ENCODE assay signal across 8 mouse cellular contexts in the genomic region with DNA sequence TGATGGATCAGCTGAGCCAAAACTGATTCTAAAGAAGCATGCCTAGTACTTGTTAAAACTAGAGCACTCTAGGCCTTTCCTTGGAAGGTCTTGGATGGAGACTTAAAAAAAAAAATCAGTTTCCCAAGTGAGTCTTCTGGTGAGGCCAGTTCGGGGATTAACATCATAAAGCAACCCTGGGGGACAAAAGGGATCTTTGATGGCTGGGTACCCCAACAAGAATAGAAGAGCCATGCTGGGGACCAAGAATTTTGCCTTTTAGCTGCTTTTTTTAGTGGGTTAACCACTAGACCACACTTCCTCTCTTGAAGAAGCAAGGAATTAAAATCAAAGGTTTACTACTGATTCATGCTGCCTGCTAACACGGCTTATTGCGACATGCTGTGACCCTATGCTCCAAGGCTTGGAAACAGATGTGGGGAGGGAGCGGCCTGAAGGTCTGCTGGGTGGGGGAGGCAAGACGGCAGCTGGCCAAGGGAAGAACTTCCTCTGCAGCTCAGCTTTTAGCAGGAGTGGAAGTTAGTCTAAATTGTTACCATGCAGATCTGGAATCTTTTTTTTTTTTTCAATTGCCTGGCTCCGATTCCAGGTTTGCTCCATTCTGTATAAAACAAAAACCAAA.
DNase-seq lines count a peak whose midpoint lies in the region; ATAC-seq and TF ChIP-seq lines count a peak whose summit lies in the region.

No protein-coding gene starts in this region.

- peaks cover 2% of the 10 kb centered on the region for H3K4me1 ChIP-seq in ES-Bruce4 (ENCODE audit: control insufficient read depth, insufficient read depth, low read length)
- no peaks in the 10 kb centered on the region for H3K4me1 ChIP-seq in heart, postnatal 0 days (ENCODE audit: control insufficient read depth, insufficient read depth)
- peaks cover 13% of the 10 kb centered on the region; the same call in 1 of the 2 replicates for H3K4me1 ChIP-seq in midbrain, embryonic 14.5 days (ENCODE audit: control insufficient read depth, insufficient read depth, low read length)

- intact Hi-C loops in left cerebral cortex, postnatal 10 days (cut with DNase I), result loop anchor here (1.0 to 5.0 kb wide), 2 partner anchors 101 to 102 kb away; no protein-coding TSS in a partner anchor

- no peaks in the 10 kb centered on the region for H3K27me3 ChIP-seq in ES-Bruce4 (ENCODE audit: control insufficient read depth, insufficient read depth, low read length, poor library complexity, severe bottlenecking)
- H3K27me3 ChIP-seq in heart, postnatal 0 days (ENCODE audit: control insufficient read depth, insufficient read depth, low read length), result no peaks in the 10 kb centered on the region
- no peaks in the 10 kb centered on the region for H3K27me3 ChIP-seq in midbrain, embryonic 14.5 days (ENCODE audit: control insufficient read depth, insufficient read depth, low read length)

- H3K27ac ChIP-seq in ES-Bruce4 (ENCODE audit: insufficient read depth, low read length), result peak overlapping the region; percentile 97
- peak overlapping the region; percentile 73 for H3K27ac ChIP-seq in heart, postnatal 0 days (ENCODE audit: low read depth)
- no peak overlapping the region for H3K27ac ChIP-seq in midbrain, embryonic 14.5 days (replicated peaks; ENCODE audit: low read depth, low read length)

- TF ChIP-seq POLR2A in ES-Bruce4 (IDR thresholded peaks at IDR 0.05; ENCODE audit: insufficient read depth, low read length), result no peak

- DNase-seq in cerebellum, postnatal 14 days, result peak; percentile 5 to 6
- peak; percentile 20 for DNase-seq in embryo, embryonic 11.5 days (ENCODE audit: low read depth, low spot score)
- peak; percentile 76 for DNase-seq in heart, postnatal 0 days (ENCODE audit: low spot score)
- peak; percentile 20 to 86 for DNase-seq in left cerebral cortex, postnatal 10 days (ENCODE audit: extremely low spot score in 1 of 2, low spot score in 2 of 2)
- peak; percentile 31 for DNase-seq in midbrain, embryonic 14.5 days
- peak; percentile 43 to 84 for DNase-seq in urinary bladder, postnatal 36 days (ENCODE audit: low spot score in 2 of 2)

- no peak for ATAC-seq in cerebellum, adult (ENCODE audit: insufficient number of reproducible peaks, low FRiP score, low TSS enrichment)
- ATAC-seq in heart, postnatal 0 days (ENCODE audit: insufficient read depth, low read depth), result peak; percentile 59; the same call in 1 of the 2 replicates
- ATAC-seq in midbrain, embryonic 14.5 days (ENCODE audit: low FRiP score, low TSS enrichment), result no peak

- no peak overlapping the region for H3K4me2 ChIP-seq in heart, postnatal 0 days (ENCODE audit: low read depth, low read length)
- no peak overlapping the region for H3K4me2 ChIP-seq in midbrain, embryonic 14.5 days (ENCODE audit: low read length)

- TF ChIP-seq EP300 in ES-Bruce4 (IDR thresholded peaks at IDR 0.05; ENCODE audit: insufficient read depth, low read depth, low read length), result peak; percentile 86
- 0 out of 2 replicates have a peak, but pooled peaks have one; percentile 43 for TF ChIP-seq EP300 in heart, postnatal 0 days (IDR thresholded peaks at IDR 0.05; ENCODE audit: low read depth)

- H3K9ac ChIP-seq in ES-Bruce4 (ENCODE audit: low read depth, poor library complexity, severe bottlenecking), result no peak overlapping the region
- no peak overlapping the region for H3K9ac ChIP-seq in heart, postnatal 0 days (replicated peaks; ENCODE audit: low read depth, low read length)
- H3K9ac ChIP-seq in midbrain, embryonic 14.5 days (replicated peaks; ENCODE audit: low read length), result no peak overlapping the region

- H3K9me3 ChIP-seq in ES-Bruce4 (replicated peaks; ENCODE audit: control insufficient read depth, insufficient read depth, low read length, poor library complexity, severe bottlenecking), result no peaks in the 10 kb centered on the region
- H3K9me3 ChIP-seq in heart, postnatal 0 days (replicated peaks; ENCODE audit: control insufficient read depth, low read length), result no peaks in the 10 kb centered on the region
- H3K9me3 ChIP-seq in midbrain, embryonic 14.5 days (ENCODE audit: control insufficient read depth, low read length), result no peaks in the 10 kb centered on the region

- H3K4me3 ChIP-seq in ES-Bruce4 (ENCODE audit: low read depth, low read length), result no peak overlapping the region
- no peak overlapping the region for H3K4me3 ChIP-seq in heart, postnatal 0 days (ENCODE audit: low read depth, low read length)
- H3K4me3 ChIP-seq in midbrain, embryonic 14.5 days (replicated peaks; ENCODE audit: low read depth, low read length), result no peak overlapping the region

- 52% methylated on average over 6 of the region's 6 CpGs for WGBS in heart, postnatal 0 days
- 18% methylated on average over 6 of the region's 6 CpGs for WGBS in midbrain, embryonic 14.5 days

- no peak for TF ChIP-seq CTCF in ES-Bruce4 (IDR thresholded peaks at IDR 0.05; ENCODE audit: low read depth, low read length)
- TF ChIP-seq CTCF in heart, postnatal 0 days (IDR thresholded peaks at IDR 0.05; ENCODE audit: low read depth), result no peak

- H3K36me3 ChIP-seq in ES-Bruce4 (ENCODE audit: control insufficient read depth, insufficient read depth, low read length, poor library complexity, severe bottlenecking), result no peaks in the 10 kb centered on the region
- H3K36me3 ChIP-seq in heart, postnatal 0 days (replicated peaks; ENCODE audit: control insufficient read depth, insufficient read depth, low read length), result no peaks in the 10 kb centered on the region
- no peaks in the 10 kb centered on the region for H3K36me3 ChIP-seq in midbrain, embryonic 14.5 days (ENCODE audit: control insufficient read depth, insufficient read depth, low read length)

Comparison
In these comparisons a context has a peak if more than half of its experiments do, and no peak if none do; other contexts are left out.
1. DNase-seq: peak in every context shown above with its lines; median percentile 76 in heart, postnatal 0 days; 64 in urinary bladder, postnatal 36 days; 53 in left cerebral cortex, postnatal 10 days; 31 in midbrain, embryonic 14.5 days; 20 in embryo, embryonic 11.5 days; 6 in cerebellum, postnatal 14 days.